Mouse (Mus musculus): Measurements from ENCODE around the gene Cd300a.

DNA sequence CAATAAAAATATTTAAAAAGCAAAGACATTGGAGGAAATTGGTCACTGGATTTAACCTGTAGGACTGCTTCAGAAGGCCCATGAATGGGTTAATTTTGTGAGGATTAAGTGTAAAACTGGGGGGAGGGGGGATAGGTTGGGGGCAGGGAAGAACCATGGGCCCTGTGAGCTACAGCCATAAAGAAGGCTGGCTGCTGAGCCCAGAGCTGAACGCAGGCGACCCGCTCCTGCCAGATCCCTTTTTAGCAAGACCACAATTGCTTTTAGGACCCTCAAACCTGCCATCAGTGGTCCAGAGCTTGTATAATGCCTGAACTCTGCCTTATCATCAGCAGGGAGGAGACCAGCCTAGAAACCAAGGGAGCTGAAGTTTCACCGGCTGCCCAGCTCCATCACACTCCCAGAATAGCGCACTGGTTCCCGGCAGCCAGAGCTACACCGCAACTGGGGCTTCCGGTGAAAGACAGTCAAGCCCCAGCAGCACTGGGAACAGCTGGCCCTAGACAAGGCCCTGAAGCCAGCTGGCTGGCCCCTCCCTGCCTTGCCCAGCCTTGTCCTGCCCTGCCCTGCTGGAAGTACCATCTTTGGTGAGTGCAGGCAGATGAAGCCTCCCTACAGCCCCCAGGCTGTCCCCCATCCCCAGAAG lies 45.9 kb upstream of the Cd300a start:
- TF ChIP-seq EP300 (IDR thresholded peaks at IDR 0.05; ENCODE audit: low read depth) (no peak), CTCF (IDR thresholded peaks at IDR 0.05; ENCODE audit: low read depth) (no peak)

Data from liver, embryonic 14.5 days (tissue).